ENCODE assay signal across 25 mouse cellular contexts in genomic region chr4:92147134-92147533, GRCm38 (mm10). TPM values are rescaled to one million over a fixed set of nuclear protein-coding genes. Genes with fewer than 3 reads are reported as not detected.
"Had no signal": no experiment of that assay in that cellular context is flagged by ENCODE, and none has a peak within 500 bp of the region (broad histone marks: within the 10 kb centered on the region; RNA-seq: fewer than 3 reads in every experiment).

TSS of gene Izumo3 (minus strand) at chr4:92147234.

- H3K4me1 ChIP-seq: neural tube, embryonic 12.5 days; neural tube, embryonic 13.5 days; neural tube, embryonic 15.5 days; stomach, embryonic 15.5 days had no signal

- H3K4me3 ChIP-seq: neural tube, embryonic 12.5 days; neural tube, embryonic 13.5 days; neural tube, embryonic 15.5 days; stomach, embryonic 15.5 days had no signal

- H3K27ac ChIP-seq: neural tube, embryonic 12.5 days; neural tube, embryonic 13.5 days; neural tube, embryonic 15.5 days; stomach, embryonic 15.5 days; stomach, postnatal 0 days had no signal

- DNase-seq: retina, postnatal 1 day; right cerebral cortex, adult 18-20 months; right cerebral cortex, postnatal 14 days; right cerebral cortex, postnatal 25 days; right cerebral cortex, postnatal 4 days; spleen, adult 18-20 months; thymus, adult 18-20 months; thymus, adult 2 months; thymus, postnatal 14 days; thymus, postnatal 25 days; thymus, postnatal 36 days; thymus, postnatal 4 days had no signal

- H3K27me3 ChIP-seq: neural tube, embryonic 12.5 days; neural tube, embryonic 13.5 days; neural tube, embryonic 15.5 days; stomach, embryonic 15.5 days had no signal

- H3K36me3 ChIP-seq: neural tube, embryonic 12.5 days; neural tube, embryonic 13.5 days; neural tube, embryonic 15.5 days; stomach, embryonic 15.5 days had no signal

RNA-seq across cellular contexts. Expression of gene Izumo3, which starts in this region (rescaled TPM):
- polyA plus RNA-seq: neural tube, embryonic 11.5 days; neural tube, embryonic 12.5 days; neural tube, embryonic 13.5 days; neural tube, embryonic 14.5 days; neural tube, embryonic 15.5 days; small intestine, adult 2 months; spleen, adult 2 months; stomach, embryonic 14.5 days; stomach, embryonic 15.5 days; stomach, embryonic 16.5 days; stomach, postnatal 0 days; thymus, adult 2 months; thymus, postnatal 0 days; urinary bladder, adult 2 months had no signal
